ENCODE assay signal across 20 mouse cellular contexts in the genomic region with DNA sequence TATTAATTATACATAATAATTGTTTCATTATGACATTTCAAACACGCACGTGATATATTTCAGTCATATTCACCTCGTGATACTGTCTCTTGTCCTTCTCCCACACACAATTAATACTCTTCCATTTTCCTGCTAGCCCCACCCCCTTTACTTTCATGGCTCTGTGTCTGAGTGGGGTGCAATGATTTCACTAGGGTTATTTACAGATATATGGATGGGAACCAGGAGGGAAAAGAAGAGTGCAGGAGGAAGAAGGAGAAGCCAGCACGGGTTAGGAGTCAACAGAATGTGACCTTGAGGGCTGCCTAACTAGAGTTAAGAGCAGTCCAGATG.
DNase-seq lines count a peak whose midpoint lies in the region; ATAC-seq lines count a peak whose summit lies in the region.
"Had no signal": no experiment of that assay in that cellular context is flagged by ENCODE, and none has a peak within 500 bp of the region (broad histone marks: within the 10 kb centered on the region; RNA-seq: fewer than 3 reads in every experiment).

No protein-coding gene starts in this region.

- H3K9me3 ChIP-seq in hindbrain, embryonic 12.5 days (replicated peaks), result no peaks in the 10 kb centered on the region
- no peaks in the 10 kb centered on the region for H3K9me3 ChIP-seq in hindbrain, embryonic 16.5 days (ENCODE audit: control insufficient read depth, low read length)
- H3K9me3 ChIP-seq in midbrain, embryonic 14.5 days (ENCODE audit: control insufficient read depth, low read length), result no peaks in the 10 kb centered on the region
- H3K9me3 ChIP-seq in midbrain, embryonic 10.5 days (replicated peaks), result no peaks in the 10 kb centered on the region
- H3K9me3 ChIP-seq in hindbrain, embryonic 14.5 days (ENCODE audit: control insufficient read depth, low read length), result no peaks in the 10 kb centered on the region
- no peaks in the 10 kb centered on the region for H3K9me3 ChIP-seq in neural tube, embryonic 15.5 days (replicated peaks)
- H3K9me3 ChIP-seq: forebrain, embryonic 10.5 days; forebrain, embryonic 13.5 days; G1E had no signal

- H3K4me1 ChIP-seq in hindbrain, embryonic 12.5 days, result peaks cover 5% of the 10 kb centered on the region; the same call in 1 of the 2 replicates
- no peaks in the 10 kb centered on the region for H3K4me1 ChIP-seq in hindbrain, embryonic 16.5 days (ENCODE audit: control insufficient read depth, insufficient read depth, low read depth, low read length)
- H3K4me1 ChIP-seq in midbrain, embryonic 14.5 days (ENCODE audit: control insufficient read depth, insufficient read depth, low read length), result no peaks in the 10 kb centered on the region
- no peaks in the 10 kb centered on the region for H3K4me1 ChIP-seq in midbrain, embryonic 10.5 days
- peaks cover 13% of the 10 kb centered on the region; the same call in 1 of the 2 replicates for H3K4me1 ChIP-seq in hindbrain, embryonic 14.5 days (replicated peaks; ENCODE audit: control insufficient read depth, insufficient read depth, low read length)
- no peaks in the 10 kb centered on the region for H3K4me1 ChIP-seq in neural tube, embryonic 15.5 days
- H3K4me1 ChIP-seq: forebrain, embryonic 10.5 days; forebrain, embryonic 13.5 days had no signal

- no peaks in the 10 kb centered on the region for H3K27me3 ChIP-seq in hindbrain, embryonic 12.5 days
- H3K27me3 ChIP-seq in hindbrain, embryonic 16.5 days (replicated peaks; ENCODE audit: control insufficient read depth, insufficient read depth, low read length), result no peaks in the 10 kb centered on the region
- H3K27me3 ChIP-seq in midbrain, embryonic 14.5 days (ENCODE audit: control insufficient read depth, insufficient read depth, low read length), result no peaks in the 10 kb centered on the region
- H3K27me3 ChIP-seq in midbrain, embryonic 10.5 days (ENCODE audit: low read depth, poor library complexity, severe bottlenecking), result no peaks in the 10 kb centered on the region
- H3K27me3 ChIP-seq in hindbrain, embryonic 14.5 days (ENCODE audit: control insufficient read depth, insufficient read depth, low read length), result no peaks in the 10 kb centered on the region
- H3K27me3 ChIP-seq in neural tube, embryonic 15.5 days (replicated peaks), result no peaks in the 10 kb centered on the region
- H3K27me3 ChIP-seq: CH12.LX; forebrain, embryonic 13.5 days; Patski had no signal

- H3K9ac ChIP-seq in hindbrain, embryonic 12.5 days, result no peak overlapping the region
- no peak overlapping the region for H3K9ac ChIP-seq in hindbrain, embryonic 16.5 days (ENCODE audit: low read depth, low read length)
- H3K9ac ChIP-seq in midbrain, embryonic 14.5 days (replicated peaks; ENCODE audit: low read length), result no peak overlapping the region
- no peak overlapping the region for H3K9ac ChIP-seq in hindbrain, embryonic 14.5 days
- no peak overlapping the region for H3K9ac ChIP-seq in neural tube, embryonic 15.5 days (replicated peaks)
- H3K9ac ChIP-seq: forebrain, embryonic 13.5 days had no signal

- DNase-seq in midbrain, embryonic 14.5 days, result no peak
- no peak for DNase-seq in midbrain, embryonic 10.5 days (ENCODE audit: low spot score)
- DNase-seq in hindbrain, embryonic 14.5 days (ENCODE audit: low spot score), result no peak
- no peak for DNase-seq in kidney, adult 8-10 months
- DNase-seq: adrenal gland, postnatal 10 days; adrenal gland, postnatal 36 days; B cell, adult 2 months; cerebellum, adult 18-20 months; cerebellum, adult 9-10 months; gastrocnemius, postnatal 10 days; heart, adult 11 months had no signal

- no peak overlapping the region for H3K4me2 ChIP-seq in hindbrain, embryonic 12.5 days (replicated peaks)
- no peak overlapping the region for H3K4me2 ChIP-seq in hindbrain, embryonic 16.5 days (ENCODE audit: low read length)
- H3K4me2 ChIP-seq in midbrain, embryonic 14.5 days (ENCODE audit: low read length), result no peak overlapping the region
- H3K4me2 ChIP-seq in hindbrain, embryonic 14.5 days (replicated peaks), result no peak overlapping the region
- H3K4me2 ChIP-seq in neural tube, embryonic 15.5 days, result no peak overlapping the region
- H3K4me2 ChIP-seq: forebrain, embryonic 13.5 days; heart, embryonic 11.5 days had no signal

- H3K36me3 ChIP-seq in hindbrain, embryonic 12.5 days, result no peaks in the 10 kb centered on the region
- H3K36me3 ChIP-seq in hindbrain, embryonic 16.5 days (ENCODE audit: control insufficient read depth, insufficient read depth, low read length), result no peaks in the 10 kb centered on the region
- no peaks in the 10 kb centered on the region for H3K36me3 ChIP-seq in midbrain, embryonic 14.5 days (ENCODE audit: control insufficient read depth, insufficient read depth, low read length)
- no peaks in the 10 kb centered on the region for H3K36me3 ChIP-seq in midbrain, embryonic 10.5 days
- H3K36me3 ChIP-seq in hindbrain, embryonic 14.5 days (replicated peaks; ENCODE audit: control insufficient read depth, insufficient read depth), result no peaks in the 10 kb centered on the region
- H3K36me3 ChIP-seq in neural tube, embryonic 15.5 days, result no peaks in the 10 kb centered on the region
- H3K36me3 ChIP-seq: forebrain, embryonic 10.5 days; G1E had no signal

- H3K27ac ChIP-seq in hindbrain, embryonic 12.5 days, result peak overlapping the region; percentile 42; the same call in 1 of the 2 replicates
- no peak overlapping the region for H3K27ac ChIP-seq in hindbrain, embryonic 16.5 days (ENCODE audit: low read depth, low read length)
- no peak overlapping the region for H3K27ac ChIP-seq in midbrain, embryonic 14.5 days (replicated peaks; ENCODE audit: low read depth, low read length)
- no peak overlapping the region for H3K27ac ChIP-seq in midbrain, embryonic 10.5 days (replicated peaks)
- peak overlapping the region; percentile 55; the same call in 1 of the 2 replicates for H3K27ac ChIP-seq in hindbrain, embryonic 14.5 days
- no peak overlapping the region for H3K27ac ChIP-seq in neural tube, embryonic 15.5 days (replicated peaks)
- H3K27ac ChIP-seq: forebrain, embryonic 10.5 days; forebrain, embryonic 13.5 days had no signal

- 73% methylated on average over 4 of the region's 4 CpGs for WGBS in hindbrain, embryonic 12.5 days
- 61% methylated on average over 4 of the region's 4 CpGs for WGBS in hindbrain, embryonic 16.5 days
- 77% methylated on average over 4 of the region's 4 CpGs for WGBS in midbrain, embryonic 14.5 days
- 92% methylated on average over 4 of the region's 4 CpGs for WGBS in midbrain, embryonic 10.5 days
- 63% methylated on average over 4 of the region's 4 CpGs for WGBS in hindbrain, embryonic 14.5 days
- 58% methylated on average over 4 of the region's 4 CpGs for WGBS in neural tube, embryonic 15.5 days

- no peak overlapping the region for H3K4me3 ChIP-seq in hindbrain, embryonic 12.5 days
- no peak overlapping the region for H3K4me3 ChIP-seq in hindbrain, embryonic 16.5 days (ENCODE audit: low read length)
- no peak overlapping the region for H3K4me3 ChIP-seq in midbrain, embryonic 14.5 days (replicated peaks; ENCODE audit: low read depth, low read length)
- no peak overlapping the region for H3K4me3 ChIP-seq in midbrain, embryonic 10.5 days
- no peak overlapping the region for H3K4me3 ChIP-seq in hindbrain, embryonic 14.5 days (replicated peaks; ENCODE audit: low read length)
- H3K4me3 ChIP-seq in neural tube, embryonic 15.5 days (replicated peaks), result no peak overlapping the region
- H3K4me3 ChIP-seq: forebrain, embryonic 10.5 days; forebrain, embryonic 13.5 days had no signal

- ATAC-seq in hindbrain, embryonic 12.5 days (ENCODE audit: low FRiP score), result peak; percentile 33
- no peak for ATAC-seq in hindbrain, embryonic 16.5 days
- ATAC-seq in midbrain, embryonic 14.5 days (ENCODE audit: low FRiP score, low TSS enrichment), result 0 out of 2 replicates have a peak, but pooled peaks have one; percentile 18
- ATAC-seq in hindbrain, embryonic 14.5 days (ENCODE audit: low FRiP score), result no peak
- ATAC-seq in neural tube, embryonic 15.5 days (ENCODE audit: low FRiP score), result peak; percentile 52; the same call in 1 of the 2 replicates
- ATAC-seq: Patski had no signal

Comparison
In these comparisons a context has a peak if more than half of its experiments do, and no peak if none do; other contexts are left out.
1. ATAC-seq: peak in hindbrain, embryonic 12.5 days (single experiment), midbrain, embryonic 14.5 days (single experiment) and neural tube, embryonic 15.5 days (single experiment); none in hindbrain, embryonic 16.5 days (single experiment) and hindbrain, embryonic 14.5 days (single experiment).
2. H3K27ac ChIP-seq: peak in hindbrain, embryonic 12.5 days (single experiment) and hindbrain, embryonic 14.5 days (single experiment); none in hindbrain, embryonic 16.5 days (single experiment), midbrain, embryonic 14.5 days (single experiment), midbrain, embryonic 10.5 days (single experiment) and neural tube, embryonic 15.5 days (single experiment).